Mouse (Mus musculus) monocyte, adult 5-6 weeks (primary cell): ENCODE measurements around the gene Uvssa. TPM values are rescaled to one million over a fixed set of nuclear protein-coding genes. Genes with fewer than 3 reads are reported as not detected.
A peak's percentile ranks its signal among the peaks of the same experiment; 100 is the strongest.
"Not testable (repeated sequence)": the region's sequence is repeated elsewhere in the genome, so short reads cannot be mapped to it uniquely, and the experiment has no call there.

Source experiments
- ATAC-seq: fragments of 153-309, 156-312 bp; replicated peaks from 2 replicates; pipeline ENCODE4 v1.8.0; 2017; ENCODE audit warnings: mild to moderate bottlenecking; ENCODE audit not compliant: low TSS enrichment, insufficient number of reproducible peaks, severe bottlenecking, poor library complexity, low FRiP score
- total RNA-seq: library from RNA; stranded (forward); fragments of 200-1000, 200-491, 200-594 nt; gene quantifications from 3 replicates; pipeline ENCODE4 v1.2.3, GENCODE M21; 2017

Uvssa gene
- total RNA-seq, result 13.1 to 21.7 TPM (median 14.7 TPM) in 3 replicates

GRCm38 (mm10) chr5:33378302-33378854 lies at the start of gene Uvssa:
Gene Uvssa, plus strand, starts transcription at chr5:33378549.
- peak; percentile 88 for ATAC-seq

GRCm38 (mm10) chr5:33334381-33335272 lies 43.7 kb upstream of the Uvssa start:
- ATAC-seq, result no peak

- peak; percentile 100 for ATAC-seq
Observed at GRCm38 (mm10) chr5:33335273-33335976, 42.9 kb upstream of the Uvssa start, which contains the start of gene Maea. Gene Maea, plus strand, starts transcription at chr5:33335509.

GRCm38 (mm10) chr5:33335977-33336360 lies 42.4 kb upstream of the Uvssa start:
- ATAC-seq, result no peak

GRCm38 (mm10) chr5:33337206-33337605 lies 41.1 kb upstream of the Uvssa start:
- ATAC-seq, result no peak

GRCm38 (mm10) chr5:33341165-33341564 lies 37.2 kb upstream of the Uvssa start:
- ATAC-seq, result no peak

- not testable (repeated sequence) for ATAC-seq
Observed at GRCm38 (mm10) chr5:33342248-33342647, 36.1 kb upstream of the Uvssa start.

GRCm38 (mm10) chr5:33342821-33343220 lies 35.5 kb upstream of the Uvssa start:
- no peak for ATAC-seq

GRCm38 (mm10) chr5:33343571-33343970 lies 34.8 kb upstream of the Uvssa start:
- no peak for ATAC-seq

GRCm38 (mm10) chr5:33344070-33344469 lies 34.3 kb upstream of the Uvssa start:
- ATAC-seq, result no peak

GRCm38 (mm10) chr5:33347620-33348019 lies 30.7 kb upstream of the Uvssa start:
- no peak for ATAC-seq

- no peak for ATAC-seq
Observed at GRCm38 (mm10) chr5:33349205-33349604, 29.1 kb upstream of the Uvssa start.

- ATAC-seq, result no peak
Observed at GRCm38 (mm10) chr5:33349706-33350105, 28.6 kb upstream of the Uvssa start.

GRCm38 (mm10) chr5:33351556-33352272 lies 26.6 kb upstream of the Uvssa start:
- peak; percentile 88 for ATAC-seq

GRCm38 (mm10) chr5:33352273-33352645 lies 26.1 kb upstream of the Uvssa start:
- ATAC-seq, result peak; percentile 46

- no peak for ATAC-seq
Observed at GRCm38 (mm10) chr5:33353011-33353410, 25.3 kb upstream of the Uvssa start.

GRCm38 (mm10) chr5:33357494-33357893 lies 20.9 kb upstream of the Uvssa start:
- no peak for ATAC-seq

GRCm38 (mm10) chr5:33358467-33358866 lies 19.9 kb upstream of the Uvssa start:
- peak; percentile 92 for ATAC-seq

GRCm38 (mm10) chr5:33363263-33363662 lies 15.1 kb upstream of the Uvssa start:
- no peak for ATAC-seq
